Comparison of ENCODE assay signal across 9 mouse cellular contexts in the genomic region with DNA sequence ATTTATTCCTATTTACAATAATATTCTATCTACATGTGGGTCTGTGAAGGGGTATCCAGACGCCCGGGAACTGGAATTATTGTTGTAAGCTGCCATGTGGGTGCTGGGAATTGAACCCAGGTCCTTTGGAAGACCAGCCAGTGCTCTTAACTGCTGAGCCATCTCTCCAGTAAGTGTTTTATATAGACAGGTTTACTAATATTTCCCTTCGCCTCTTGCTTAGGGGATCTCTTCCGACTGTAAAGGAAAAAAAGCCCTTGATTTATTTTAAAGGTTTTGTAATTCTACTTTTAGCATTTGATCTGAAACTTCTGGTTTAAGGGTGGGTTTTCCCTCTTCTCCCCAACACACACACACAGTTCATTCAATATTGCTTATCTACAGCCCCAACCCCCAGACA. TPM values are rescaled to one million over a fixed set of nuclear protein-coding genes. Genes with fewer than 3 reads are reported as not detected.
DNase-seq lines count a peak whose midpoint lies in the region; ATAC-seq and TF ChIP-seq lines count a peak whose summit lies in the region.
"Had no signal": no experiment of that assay in that cellular context is flagged by ENCODE, and none has a peak within 500 bp of the region (broad histone marks: within the 10 kb centered on the region; RNA-seq: fewer than 3 reads in every experiment).

No protein-coding gene starts in this region.

- ATAC-seq in kidney, embryonic 16.5 days (ENCODE audit: low FRiP score, low TSS enrichment) = no peak
- no peak for ATAC-seq in hindbrain, embryonic 16.5 days
- ATAC-seq in midbrain, embryonic 15.5 days (replicated peaks) = no peak

- TF ChIP-seq POLR2A in cortical plate, adult 2 months (IDR thresholded peaks at IDR 0.05; ENCODE audit: extremely low read depth, insufficient read depth, low read length) = no peak

- peaks cover 12% of the 10 kb centered on the region; the same call in 1 of the 2 replicates for H3K4me1 ChIP-seq in kidney, embryonic 16.5 days (ENCODE audit: insufficient read depth, low read length)
- peaks cover 2% of the 10 kb centered on the region; the same call in 1 of the 2 replicates for H3K4me1 ChIP-seq in cortical plate, adult 2 months (ENCODE audit: control insufficient read depth, insufficient read depth, low read length)
- peaks cover 16% of the 10 kb centered on the region for H3K4me1 ChIP-seq in hindbrain, embryonic 16.5 days (ENCODE audit: control insufficient read depth, insufficient read depth, low read depth, low read length)
- H3K4me1 ChIP-seq in midbrain, embryonic 15.5 days = peaks cover 19% of the 10 kb centered on the region

- H3K4me2 ChIP-seq in kidney, embryonic 16.5 days (replicated peaks; ENCODE audit: low read depth, low read length) = peak overlapping the region; percentile 100; the same call in 1 of the 2 replicates
- H3K4me2 ChIP-seq in hindbrain, embryonic 16.5 days (ENCODE audit: low read length) = peak overlapping the region; percentile 91
- H3K4me2 ChIP-seq in midbrain, embryonic 15.5 days = peak overlapping the region; percentile 91

- no peaks in the 10 kb centered on the region for H3K36me3 ChIP-seq in kidney, embryonic 16.5 days (ENCODE audit: insufficient read depth, low read length)
- H3K36me3 ChIP-seq in hindbrain, embryonic 16.5 days (ENCODE audit: control insufficient read depth, insufficient read depth, low read length) = no peaks in the 10 kb centered on the region
- H3K36me3 ChIP-seq in midbrain, embryonic 15.5 days (replicated peaks) = no peaks in the 10 kb centered on the region
- H3K36me3 ChIP-seq: embryonic facial prominence, embryonic 15.5 days had no signal

- no peaks in the 10 kb centered on the region for H3K9me3 ChIP-seq in kidney, embryonic 16.5 days (ENCODE audit: low read length)
- H3K9me3 ChIP-seq in hindbrain, embryonic 16.5 days (ENCODE audit: control insufficient read depth, low read length) = no peaks in the 10 kb centered on the region
- H3K9me3 ChIP-seq in midbrain, embryonic 15.5 days = no peaks in the 10 kb centered on the region
- H3K9me3 ChIP-seq: embryonic facial prominence, embryonic 15.5 days had no signal

- H3K27me3 ChIP-seq in kidney, embryonic 16.5 days (ENCODE audit: insufficient read depth, low read length) = peaks cover 38% of the 10 kb centered on the region
- peaks cover 3% of the 10 kb centered on the region; the same call in 1 of the 2 replicates for H3K27me3 ChIP-seq in hindbrain, embryonic 16.5 days (replicated peaks; ENCODE audit: control insufficient read depth, insufficient read depth, low read length)
- peaks cover 14% of the 10 kb centered on the region for H3K27me3 ChIP-seq in midbrain, embryonic 15.5 days (replicated peaks)

- WGBS in kidney, embryonic 16.5 days = 92% methylated on average over 4 of the region's 4 CpGs
- 93% methylated on average over 4 of the region's 4 CpGs for WGBS in hindbrain, embryonic 16.5 days
- 94% methylated on average over 4 of the region's 4 CpGs for WGBS in midbrain, embryonic 15.5 days

- H3K9ac ChIP-seq in kidney, embryonic 16.5 days (replicated peaks; ENCODE audit: low read length) = no peak overlapping the region
- H3K9ac ChIP-seq in hindbrain, embryonic 16.5 days (ENCODE audit: low read depth, low read length) = 0 out of 2 replicates have a peak overlapping the region, but pooled peaks have one; percentile 98
- no peak overlapping the region for H3K9ac ChIP-seq in midbrain, embryonic 15.5 days

- TF ChIP-seq CTCF in cortical plate, adult 2 months (IDR thresholded peaks at IDR 0.05; ENCODE audit: extremely low read depth, insufficient read depth, low read length) = no peak

- no peak overlapping the region for H3K4me3 ChIP-seq in kidney, embryonic 16.5 days (ENCODE audit: low read length)
- peak overlapping the region; percentile 94; the same call in 1 of the 2 replicates for H3K4me3 ChIP-seq in cortical plate, adult 2 months (ENCODE audit: insufficient read depth, low read length)
- peak overlapping the region; percentile 86 for H3K4me3 ChIP-seq in hindbrain, embryonic 16.5 days (ENCODE audit: low read length)
- peak overlapping the region; percentile 93 for H3K4me3 ChIP-seq in midbrain, embryonic 15.5 days

- H3K27ac ChIP-seq in kidney, embryonic 16.5 days (ENCODE audit: low read length) = no peak overlapping the region
- no peak overlapping the region for H3K27ac ChIP-seq in cortical plate, adult 2 months (ENCODE audit: insufficient read depth, low read length)
- peak overlapping the region; percentile 94 for H3K27ac ChIP-seq in hindbrain, embryonic 16.5 days (ENCODE audit: low read depth, low read length)
- peak overlapping the region; percentile 91 for H3K27ac ChIP-seq in midbrain, embryonic 15.5 days
- H3K27ac ChIP-seq: embryonic facial prominence, embryonic 15.5 days had no signal

- no peak for DNase-seq in kidney, postnatal 25 days
- no peak for DNase-seq in embryo, embryonic 9.5 days (ENCODE audit: extremely low spot score)
- no peak for DNase-seq in right cerebral cortex, postnatal 25 days
- no peak for DNase-seq in spleen, postnatal 14 days (ENCODE audit: low spot score in 2 of 2)

RNA-seq across cellular contexts. Expression of a gene that starts 0.8 kb away (rescaled TPM):
- 7.2 and 10.1 TPM in 2 replicates for polyA plus RNA-seq in kidney, embryonic 16.5 days (2015; fragmentation: Nextera tagmentation; extraction: Ambion mirVana)
- polyA plus RNA-seq in cortical plate, adult 2 months (2012; rRNA removed) = 127 and 129 TPM in 2 replicates
- polyA plus RNA-seq in hindbrain, embryonic 16.5 days (2015; fragmentation: Nextera tagmentation; extraction: Ambion mirVana) = 59.0 and 74.1 TPM in 2 replicates
- 62.2 and 62.3 TPM in 2 replicates for polyA plus RNA-seq in midbrain, embryonic 15.5 days (2015; fragmentation: Nextera tagmentation; extraction: Ambion mirVana)

RNA-seq across cellular contexts. Expression of a gene that starts 16.3 kb away (rescaled TPM):
- polyA plus RNA-seq in kidney, embryonic 16.5 days (2015; fragmentation: Nextera tagmentation; extraction: Ambion mirVana) = 2.7 and 4.4 TPM in 2 replicates
- polyA plus RNA-seq in cortical plate, adult 2 months (2012; rRNA removed) = 8.7 TPM in 2 replicates
- 1.4 and 1.5 TPM in 2 replicates for polyA plus RNA-seq in hindbrain, embryonic 16.5 days (2015; fragmentation: Nextera tagmentation; extraction: Ambion mirVana)
- 0.94 and 0.98 TPM in 2 replicates for polyA plus RNA-seq in midbrain, embryonic 15.5 days (2015; fragmentation: Nextera tagmentation; extraction: Ambion mirVana)

RNA-seq across cellular contexts. Expression of a gene that starts 25.7 kb away (rescaled TPM):
- 47.8 and 53.8 TPM in 2 replicates for polyA plus RNA-seq in kidney, embryonic 16.5 days (2015; fragmentation: Nextera tagmentation; extraction: Ambion mirVana)
- 225 and 288 TPM in 2 replicates for polyA plus RNA-seq in cortical plate, adult 2 months (2012; rRNA removed)
- polyA plus RNA-seq in hindbrain, embryonic 16.5 days (2015; fragmentation: Nextera tagmentation; extraction: Ambion mirVana) = 29.0 and 29.1 TPM in 2 replicates
- polyA plus RNA-seq in midbrain, embryonic 15.5 days (2015; fragmentation: Nextera tagmentation; extraction: Ambion mirVana) = 20.6 and 21.9 TPM in 2 replicates

RNA-seq across cellular contexts. Expression of a gene that starts 31.3 kb away (rescaled TPM):
- polyA plus RNA-seq in kidney, embryonic 16.5 days (2015; fragmentation: Nextera tagmentation; extraction: Ambion mirVana) = 115 and 125 TPM in 2 replicates
- polyA plus RNA-seq in cortical plate, adult 2 months (2012; rRNA removed) = 371 and 407 TPM in 2 replicates
- polyA plus RNA-seq in hindbrain, embryonic 16.5 days (2015; fragmentation: Nextera tagmentation; extraction: Ambion mirVana) = 213 and 233 TPM in 2 replicates
- polyA plus RNA-seq in midbrain, embryonic 15.5 days (2015; fragmentation: Nextera tagmentation; extraction: Ambion mirVana) = 288 and 297 TPM in 2 replicates

RNA-seq across cellular contexts. Expression of a gene that starts 43.3 kb away (rescaled TPM):
- 106 and 110 TPM in 2 replicates for polyA plus RNA-seq in kidney, embryonic 16.5 days (2015; fragmentation: Nextera tagmentation; extraction: Ambion mirVana)
- 106 TPM in 2 replicates for polyA plus RNA-seq in cortical plate, adult 2 months (2012; rRNA removed)
- polyA plus RNA-seq in hindbrain, embryonic 16.5 days (2015; fragmentation: Nextera tagmentation; extraction: Ambion mirVana) = 135 and 138 TPM in 2 replicates
- polyA plus RNA-seq in midbrain, embryonic 15.5 days (2015; fragmentation: Nextera tagmentation; extraction: Ambion mirVana) = 130 and 135 TPM in 2 replicates

Comparison
In these comparisons a context has a peak if more than half of its experiments do, and no peak if none do; other contexts are left out.
1. H3K27ac ChIP-seq: peak in hindbrain, embryonic 16.5 days (single experiment) and midbrain, embryonic 15.5 days (single experiment); none in kidney, embryonic 16.5 days (single experiment) and cortical plate, adult 2 months (single experiment).
2. Peak in every context shown above with its lines, with median percentiles within 50 percentile points of each other: H3K4me2 ChIP-seq.